Mouse (Mus musculus): Measurements from ENCODE around the gene Uqcc2. TPM values are rescaled to one million over a fixed set of nuclear protein-coding genes. Genes with fewer than 3 reads are reported as not detected.

Gene Uqcc2
- polyA plus RNA-seq, 1 experiment from 2014 or later: 353 TPM

DNA sequence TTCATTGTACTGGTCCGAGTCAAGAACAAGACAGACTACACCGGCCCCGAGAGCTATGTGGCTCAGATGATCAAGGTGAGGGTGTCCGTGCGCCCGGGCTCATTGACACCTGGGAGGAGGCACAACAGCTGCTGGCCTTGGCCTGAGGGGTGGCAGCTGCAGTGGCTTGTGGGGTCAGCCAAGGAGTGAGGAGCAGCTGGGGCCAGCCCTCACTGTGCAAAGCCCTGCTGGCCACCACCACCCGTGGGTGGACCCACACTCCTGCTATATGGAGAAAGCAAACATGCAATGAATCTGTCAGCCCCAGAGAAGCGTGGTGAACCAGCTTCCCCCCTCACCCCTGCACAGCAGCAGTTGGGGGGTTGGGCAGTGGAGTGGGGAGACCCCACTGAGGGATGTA is 13.8 kb downstream of the Uqcc2 start:
- DNase-seq (no peak), ATAC-seq (ENCODE audit: low FRiP score, low TSS enrichment) (no peak)
- Histone ChIP-seq H3K9me3 (ENCODE audit: control insufficient read depth, low read length) (no peaks in the 10 kb centered on the region), H3K4me1 (ENCODE audit: control insufficient read depth, insufficient read depth, low read length) (peaks cover 17% of the 10 kb centered on the region; the same call in 1 of the 2 replicates), H3K36me3 (ENCODE audit: control insufficient read depth, insufficient read depth, low read length) (peaks cover 34% of the 10 kb centered on the region), H3K9ac (replicated peaks; ENCODE audit: low read length) (no peak overlapping the region), H3K27ac (replicated peaks; ENCODE audit: low read depth, low read length) (peak overlapping the region; percentile 41; the same call in 1 of the 2 replicates), H3K27me3 (ENCODE audit: control insufficient read depth, insufficient read depth, low read length) (no peaks in the 10 kb centered on the region), H3K4me2 (ENCODE audit: low read length) (no peak overlapping the region), H3K4me3 (replicated peaks; ENCODE audit: low read depth, low read length) (no peak overlapping the region)
- 58% methylated on average over 8 of the region's 8 CpGs for WGBS

- 69% methylated on average over 4 of the region's 4 CpGs for WGBS
- no peak overlapping the region for H3K4me3 ChIP-seq (replicated peaks; ENCODE audit: low read depth, low read length)
- peaks cover 17% of the 10 kb centered on the region; the same call in 1 of the 2 replicates for H3K4me1 ChIP-seq (ENCODE audit: control insufficient read depth, insufficient read depth, low read length)
- peaks cover 30% of the 10 kb centered on the region for H3K36me3 ChIP-seq (ENCODE audit: control insufficient read depth, insufficient read depth, low read length)
- H3K27me3 ChIP-seq (ENCODE audit: control insufficient read depth, insufficient read depth, low read length): no peaks in the 10 kb centered on the region
- H3K9ac ChIP-seq (replicated peaks; ENCODE audit: low read length): no peak overlapping the region
- no peaks in the 10 kb centered on the region for H3K9me3 ChIP-seq (ENCODE audit: control insufficient read depth, low read length)
- DNase-seq (no peak), ATAC-seq (ENCODE audit: low FRiP score, low TSS enrichment) (no peak)
- H3K4me2 ChIP-seq (ENCODE audit: low read length): no peak overlapping the region
- no peak overlapping the region for H3K27ac ChIP-seq (replicated peaks; ENCODE audit: low read depth, low read length)
Measured at GRCm38 (mm10) chr17:27119540-27119895, 14.2 kb downstream of the Uqcc2 start.

GRCm38 (mm10) chr17:27118676-27119539 is 14.8 kb downstream of the Uqcc2 start:
- Histone ChIP-seq H3K4me2 (ENCODE audit: low read length) (no peak overlapping the region), H3K4me3 (replicated peaks; ENCODE audit: low read depth, low read length) (no peak overlapping the region), H3K9me3 (ENCODE audit: control insufficient read depth, low read length) (no peaks in the 10 kb centered on the region), H3K36me3 (ENCODE audit: control insufficient read depth, insufficient read depth, low read length) (peaks cover 24% of the 10 kb centered on the region), H3K27ac (replicated peaks; ENCODE audit: low read depth, low read length) (no peak overlapping the region), H3K4me1 (ENCODE audit: control insufficient read depth, insufficient read depth, low read length) (peaks cover 17% of the 10 kb centered on the region; the same call in 1 of the 2 replicates), H3K9ac (replicated peaks; ENCODE audit: low read length) (no peak overlapping the region), H3K27me3 (ENCODE audit: control insufficient read depth, insufficient read depth, low read length) (no peaks in the 10 kb centered on the region)
- DNase-seq (no peak), ATAC-seq (ENCODE audit: low FRiP score, low TSS enrichment) (no peak)
- 86% methylated on average over 25 of the region's 25 CpGs for WGBS

DNA sequence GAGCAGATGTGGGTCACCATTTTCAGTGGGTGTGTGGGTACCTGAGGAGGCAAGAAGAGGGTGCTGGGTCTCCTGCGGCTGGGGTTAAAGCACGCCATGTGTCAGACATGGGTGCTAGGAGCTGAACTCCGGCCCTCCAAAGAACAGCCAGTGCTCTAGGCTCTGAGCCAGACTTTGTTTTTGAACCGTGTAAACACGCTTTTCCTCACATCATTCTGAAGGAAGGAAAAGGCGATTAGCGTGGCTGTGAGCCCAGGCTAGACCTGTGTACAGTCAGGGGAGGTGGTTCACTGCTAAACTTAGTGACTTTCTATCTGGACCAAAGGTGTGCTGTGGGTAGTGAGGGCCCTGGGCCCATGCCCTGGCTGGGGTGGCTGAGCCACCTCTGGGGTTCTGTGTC is 23.6 kb downstream of the Uqcc2 start:
- H3K9me3 ChIP-seq (ENCODE audit: control insufficient read depth, low read length): no peaks in the 10 kb centered on the region
- H3K4me2 ChIP-seq (ENCODE audit: low read length): no peak overlapping the region
- 91% methylated on average over 7 of the region's 7 CpGs for WGBS
- H3K4me3 ChIP-seq (replicated peaks; ENCODE audit: low read depth, low read length): no peak overlapping the region
- H3K27ac ChIP-seq (replicated peaks; ENCODE audit: low read depth, low read length): no peak overlapping the region
- no peak for DNase-seq
- H3K4me1 ChIP-seq (ENCODE audit: control insufficient read depth, insufficient read depth, low read length): no peaks in the 10 kb centered on the region
- H3K27me3 ChIP-seq (ENCODE audit: control insufficient read depth, insufficient read depth, low read length): no peaks in the 10 kb centered on the region
- ATAC-seq (ENCODE audit: low FRiP score, low TSS enrichment): no peak
- H3K9ac ChIP-seq (replicated peaks; ENCODE audit: low read length): no peak overlapping the region
- no peaks in the 10 kb centered on the region for H3K36me3 ChIP-seq (ENCODE audit: control insufficient read depth, insufficient read depth, low read length)

- Histone ChIP-seq H3K27me3 (ENCODE audit: control insufficient read depth, insufficient read depth, low read length) (no peaks in the 10 kb centered on the region), H3K27ac (replicated peaks; ENCODE audit: low read depth, low read length) (no peak overlapping the region), H3K36me3 (ENCODE audit: control insufficient read depth, insufficient read depth, low read length) (no peaks in the 10 kb centered on the region), H3K4me2 (ENCODE audit: low read length) (no peak overlapping the region), H3K4me1 (ENCODE audit: control insufficient read depth, insufficient read depth, low read length) (no peaks in the 10 kb centered on the region), H3K9me3 (ENCODE audit: control insufficient read depth, low read length) (no peaks in the 10 kb centered on the region), H3K4me3 (replicated peaks; ENCODE audit: low read depth, low read length) (no peak overlapping the region), H3K9ac (replicated peaks; ENCODE audit: low read length) (no peak overlapping the region)
- no peak for ATAC-seq (ENCODE audit: low FRiP score, low TSS enrichment)
- WGBS: 64% methylated on average over 6 of the region's 6 CpGs
- no peak for DNase-seq
Measured at GRCm38 (mm10) chr17:27107936-27108335, 25.8 kb downstream of the Uqcc2 start.

DNA sequence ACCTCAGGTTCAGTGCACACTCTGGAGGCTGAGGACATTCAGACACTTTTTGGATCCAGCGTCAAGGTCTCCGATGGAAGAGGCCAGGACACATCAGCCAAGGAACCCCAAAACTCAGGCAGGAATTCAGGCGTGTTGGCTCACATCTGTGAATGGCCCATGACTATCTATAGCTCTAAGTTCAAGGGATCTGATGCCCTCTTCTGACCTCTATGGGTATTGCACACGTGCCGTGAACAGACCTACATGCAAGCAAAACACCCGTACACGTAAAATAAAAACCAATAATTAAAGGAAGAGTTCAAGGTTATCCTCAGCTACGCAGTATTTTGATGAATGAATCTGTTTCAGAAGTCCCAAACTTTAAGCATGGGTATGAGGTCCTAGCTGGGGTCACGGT is 27.0 kb downstream of the Uqcc2 start:
- H3K4me1 ChIP-seq (ENCODE audit: control insufficient read depth, insufficient read depth, low read length): no peaks in the 10 kb centered on the region
- H3K9ac ChIP-seq (replicated peaks; ENCODE audit: low read length): no peak overlapping the region
- no peaks in the 10 kb centered on the region for H3K9me3 ChIP-seq (ENCODE audit: control insufficient read depth, low read length)
- no peak overlapping the region for H3K27ac ChIP-seq (replicated peaks; ENCODE audit: low read depth, low read length)
- no peak overlapping the region for H3K4me2 ChIP-seq (ENCODE audit: low read length)
- H3K27me3 ChIP-seq (ENCODE audit: control insufficient read depth, insufficient read depth, low read length): no peaks in the 10 kb centered on the region
- DNase-seq (no peak), ATAC-seq (ENCODE audit: low FRiP score, low TSS enrichment) (no peak)
- H3K36me3 ChIP-seq (ENCODE audit: control insufficient read depth, insufficient read depth, low read length): no peaks in the 10 kb centered on the region
- no peak overlapping the region for H3K4me3 ChIP-seq (replicated peaks; ENCODE audit: low read depth, low read length)
- 87% methylated on average over 9 of the region's 9 CpGs for WGBS

- no peak overlapping the region for H3K9ac ChIP-seq (replicated peaks; ENCODE audit: low read length)
- H3K4me2 ChIP-seq (ENCODE audit: low read length): no peak overlapping the region
- WGBS: 70% methylated on average over 16 of the region's 18 CpGs
- H3K27me3 ChIP-seq (ENCODE audit: control insufficient read depth, insufficient read depth, low read length): no peaks in the 10 kb centered on the region
- no peaks in the 10 kb centered on the region for H3K36me3 ChIP-seq (ENCODE audit: control insufficient read depth, insufficient read depth, low read length)
- no peak for ATAC-seq (ENCODE audit: low FRiP score, low TSS enrichment)
- H3K9me3 ChIP-seq (ENCODE audit: control insufficient read depth, low read length): no peaks in the 10 kb centered on the region
- DNase-seq: no peak
- no peak overlapping the region for H3K4me3 ChIP-seq (replicated peaks; ENCODE audit: low read depth, low read length)
- H3K4me1 ChIP-seq (ENCODE audit: control insufficient read depth, insufficient read depth, low read length): no peaks in the 10 kb centered on the region
- H3K27ac ChIP-seq (replicated peaks; ENCODE audit: low read depth, low read length): no peak overlapping the region
Measured at GRCm38 (mm10) chr17:27105698-27106470, 27.8 kb downstream of the Uqcc2 start.

DNA sequence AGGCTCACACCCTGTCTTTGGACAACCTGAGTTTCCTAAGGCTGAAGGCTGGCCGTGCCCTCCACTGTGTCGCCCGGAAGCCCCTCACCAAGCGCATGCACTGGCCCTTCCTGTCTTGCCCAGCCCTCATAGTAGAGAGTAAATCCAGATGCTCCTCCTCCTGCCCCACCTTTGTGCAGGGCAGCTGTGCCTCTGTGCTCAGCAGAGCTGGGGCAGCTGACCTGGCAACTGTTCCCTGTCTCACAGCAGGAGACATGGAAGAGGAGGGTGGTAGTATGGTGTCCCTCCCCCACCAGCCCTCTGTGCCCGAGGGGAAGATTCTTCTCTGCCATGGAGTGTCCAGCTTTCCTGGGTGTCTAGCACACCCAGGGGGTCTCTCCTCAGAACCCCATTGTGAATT is 32.0 kb downstream of the Uqcc2 start:
- no peak overlapping the region for H3K4me2 ChIP-seq (ENCODE audit: low read length)
- H3K27me3 ChIP-seq (ENCODE audit: control insufficient read depth, insufficient read depth, low read length): no peaks in the 10 kb centered on the region
- no peaks in the 10 kb centered on the region for H3K9me3 ChIP-seq (ENCODE audit: control insufficient read depth, low read length)
- H3K4me3 ChIP-seq (replicated peaks; ENCODE audit: low read depth, low read length): no peak overlapping the region
- H3K36me3 ChIP-seq (ENCODE audit: control insufficient read depth, insufficient read depth, low read length): no peaks in the 10 kb centered on the region
- H3K27ac ChIP-seq (replicated peaks; ENCODE audit: low read depth, low read length): no peak overlapping the region
- ATAC-seq (ENCODE audit: low FRiP score, low TSS enrichment) (no peak), DNase-seq (no peak)
- no peaks in the 10 kb centered on the region for H3K4me1 ChIP-seq (ENCODE audit: control insufficient read depth, insufficient read depth, low read length)
- no peak overlapping the region for H3K9ac ChIP-seq (replicated peaks; ENCODE audit: low read length)
- WGBS: 86% methylated on average over 5 of the region's 5 CpGs

Data from midbrain, embryonic 14.5 days (tissue).